Mouse (Mus musculus) liver, adult 2 months (tissue): ENCODE measurements around the gene Hoxa5.

Source experiments
- CTCF ChIP-seq: fragments of 200-500 bp; IDR thresholded peaks from 2 replicates; pipeline ENCODE4 v1.5.1; 2011; ENCODE audit warnings: low read depth, low read length, control low read depth
- POLR2A ChIP-seq: fragments of 200-500 bp; IDR thresholded peaks from 2 replicates; pipeline ENCODE4 v1.6.1; 2011; ENCODE audit warnings: low read length, control low read depth; ENCODE audit not compliant: insufficient read depth; ENCODE audit errors: extremely low read depth

- TF ChIP-seq CTCF (no peak), POLR2A (no peak)
Observed at GRCm38 (mm10) chr6:52226569-52227257, 22.3 kb upstream of the Hoxa5 start.
